Mouse (Mus musculus) macrophage (primary cell): ENCODE measurements around the gene Atp1b1. TPM values are rescaled to one million over a fixed set of nuclear protein-coding genes. Genes with fewer than 3 reads are reported as not detected.

Experiments
- H3K27ac ChIP-seq: fragments of 350-480 bp; formaldehyde crosslinking; 2 replicates; pipeline ENCODE4 v1.9.0; 2021
- H3K36me3 ChIP-seq: fragments of 350-480 bp; formaldehyde crosslinking; 2 replicates; pipeline ENCODE4 v1.9.0; 2021; ENCODE audit errors: inconsistent target
- H3K4me3 ChIP-seq: fragments of 350-480 bp; formaldehyde crosslinking; 2 replicates; pipeline ENCODE4 v1.9.0; 2021; ENCODE audit errors: inconsistent target
- H3K79me2 ChIP-seq: fragments of 350-480 bp; formaldehyde crosslinking; 2 replicates; pipeline ENCODE4 v1.9.0; 2021; ENCODE audit errors: inconsistent target
- WGBS: methylation state at CpG from one replicate; pipeline ENCODE4 v1.1.7; 2026; ENCODE audit warnings: inconsistent platforms; ENCODE audit not compliant: missing documents; 5-methylcytosine and 5-hydroxymethylcytosine counted together
- polyA plus RNA-seq: library from polyadenylated mRNA; stranded (reverse); fragments of 250-400 nt; gene quantifications from 3 replicates; pipeline ENCODE4 v1.2.4, GENCODE M21; 2018; ENCODE audit warnings: inconsistent platforms

Gene Atp1b1
- polyA plus RNA-seq, 1 experiment from 2014 or later: 1.1 TPM

DNA sequence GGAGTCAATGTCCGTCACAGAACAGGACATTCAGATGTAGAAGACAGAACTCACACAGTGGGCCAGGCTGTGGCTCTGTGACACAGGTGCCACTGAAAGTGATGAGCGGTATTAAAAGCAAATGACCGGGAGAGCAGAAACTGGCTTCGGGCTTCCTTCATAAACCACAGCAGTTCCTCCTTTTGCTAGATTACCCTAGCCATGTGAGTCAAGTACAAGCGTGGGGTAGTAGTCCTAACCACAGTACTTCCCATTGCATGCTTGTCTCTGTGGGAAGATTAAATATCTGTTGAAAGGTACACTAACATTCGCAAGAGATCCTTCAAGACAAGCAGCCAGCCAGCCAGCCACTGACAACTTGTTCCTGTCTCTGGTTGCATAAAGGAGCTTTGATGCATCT lies 17.9 kb downstream of the Atp1b1 start:
- 3% methylated on average over 5 of the region's 6 CpGs for WGBS
- H3K79me2 ChIP-seq: no peaks in the 10 kb centered on the region
- H3K27ac ChIP-seq: no peak overlapping the region
- H3K36me3 ChIP-seq: no peaks in the 10 kb centered on the region
- H3K4me3 ChIP-seq: no peak overlapping the region

DNA sequence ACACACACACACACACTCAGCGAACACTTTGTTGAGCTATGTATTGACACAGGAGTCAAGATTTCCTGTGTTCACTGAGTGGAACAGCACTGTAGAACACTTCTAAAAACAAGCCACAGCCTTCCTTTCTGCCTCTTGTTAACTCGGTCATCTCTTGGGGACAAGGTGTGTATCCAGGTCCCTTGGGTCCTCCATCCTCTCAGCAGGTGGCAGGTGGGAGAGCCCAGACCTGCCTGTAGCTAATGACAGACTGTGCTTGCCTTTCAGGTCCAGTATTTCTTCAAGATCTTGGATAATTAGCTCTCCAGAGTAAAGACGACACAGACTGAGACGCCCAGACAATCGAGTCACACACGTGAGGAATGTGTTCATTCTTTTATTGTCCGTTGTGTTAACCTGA lies 21.4 kb downstream of the Atp1b1 start:
- no peak overlapping the region for H3K27ac ChIP-seq
- H3K79me2 ChIP-seq: no peaks in the 10 kb centered on the region
- 89% methylated on average over 7 of the region's 7 CpGs for WGBS
- no peaks in the 10 kb centered on the region for H3K36me3 ChIP-seq
- H3K4me3 ChIP-seq: no peak overlapping the region

DNA sequence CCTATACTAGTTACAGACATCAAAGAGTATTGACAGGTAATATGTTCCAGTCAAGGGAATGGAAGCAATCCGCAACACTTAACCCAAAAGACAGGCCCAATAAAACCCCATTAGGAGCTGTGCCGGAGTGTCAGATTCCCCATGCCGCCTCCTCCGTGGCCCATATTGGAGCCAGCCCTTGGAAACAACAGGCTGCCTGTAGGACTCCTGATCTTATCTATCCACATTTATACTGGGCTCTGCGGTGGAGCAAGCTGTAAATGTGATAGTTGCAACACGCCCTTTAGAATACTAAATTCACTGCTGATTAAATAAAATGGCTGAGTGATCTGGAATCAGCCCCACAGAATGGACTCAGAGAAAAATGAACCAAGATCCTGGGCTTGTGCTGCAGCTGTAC lies 24.1 kb downstream of the Atp1b1 start:
- 96% methylated on average over 6 of the region's 6 CpGs for WGBS

DNA sequence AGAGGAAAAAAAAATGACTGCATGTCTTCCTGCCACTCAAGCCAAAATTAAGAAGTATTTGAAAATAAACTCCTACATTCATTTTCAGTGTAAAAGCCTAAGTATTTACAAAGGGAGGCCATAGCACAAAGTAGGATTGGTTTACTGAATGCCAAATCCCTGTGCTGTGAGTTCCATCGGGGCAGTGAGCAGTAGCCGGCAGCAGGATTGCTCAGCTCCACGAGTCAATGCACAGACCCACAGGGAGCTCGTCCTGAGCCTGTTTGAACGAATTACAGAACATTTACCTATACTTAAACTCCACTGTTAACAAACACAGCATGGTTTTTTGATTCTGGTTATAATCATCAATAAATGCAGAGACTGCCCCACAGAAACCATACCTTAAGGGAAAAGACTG lies 25.5 kb downstream of the Atp1b1 start:
- no peak overlapping the region for H3K4me3 ChIP-seq
- H3K79me2 ChIP-seq: no peaks in the 10 kb centered on the region
- H3K36me3 ChIP-seq: no peaks in the 10 kb centered on the region
- no peak overlapping the region for H3K27ac ChIP-seq
- WGBS: 92% methylated on average over 5 of the region's 5 CpGs

More for the DNA sequence above, 24.1 kb downstream of the Atp1b1 start:
- Histone ChIP-seq H3K36me3 (no peaks in the 10 kb centered on the region), H3K79me2 (no peaks in the 10 kb centered on the region), H3K27ac (no peak overlapping the region), H3K4me3 (no peak overlapping the region)

DNA sequence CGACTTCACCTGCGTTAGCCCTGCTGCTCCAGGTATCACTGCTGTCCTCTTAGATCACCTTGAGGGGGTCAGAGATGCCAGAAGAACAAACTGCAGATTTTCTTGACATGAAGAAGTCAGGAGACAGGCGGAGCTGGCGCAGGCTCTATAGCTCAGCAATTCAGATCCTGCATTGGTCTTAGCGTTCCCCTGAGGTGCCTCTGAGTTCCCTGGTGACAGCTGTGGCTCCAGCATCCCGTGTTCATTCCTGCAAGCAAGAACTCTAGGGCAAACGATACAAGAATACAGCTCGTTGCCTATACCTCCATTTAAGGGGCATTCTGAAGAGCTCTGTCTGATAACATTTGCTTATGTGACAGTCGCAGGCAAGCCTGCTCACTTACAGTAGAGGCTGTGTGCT lies 29.5 kb downstream of the Atp1b1 start:
- 94% methylated on average over 9 of the region's 9 CpGs for WGBS
- H3K36me3 ChIP-seq: no peaks in the 10 kb centered on the region
- H3K27ac ChIP-seq: no peak overlapping the region
- no peak overlapping the region for H3K4me3 ChIP-seq
- H3K79me2 ChIP-seq: no peaks in the 10 kb centered on the region

DNA sequence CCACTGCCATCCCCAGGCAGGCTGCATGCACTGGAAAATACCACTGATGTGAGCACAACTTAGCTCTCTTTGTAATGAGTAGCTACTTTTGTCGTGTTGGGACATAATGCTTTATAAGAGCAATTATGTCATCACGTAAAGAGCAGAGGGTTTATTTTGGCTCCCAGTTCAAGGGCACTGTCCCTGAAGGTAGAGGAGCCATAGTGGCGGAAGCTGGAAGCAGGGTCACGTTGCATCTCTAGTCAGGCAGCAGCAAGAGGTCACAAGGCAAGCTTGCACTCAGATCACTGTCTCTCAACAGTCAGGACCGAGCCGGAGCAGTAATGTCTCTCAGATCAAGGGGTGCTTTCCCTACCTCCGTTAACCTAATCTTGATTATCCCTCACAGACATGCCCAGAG lies 30.4 kb downstream of the Atp1b1 start:
- no peaks in the 10 kb centered on the region for H3K36me3 ChIP-seq
- no peak overlapping the region for H3K27ac ChIP-seq
- no peaks in the 10 kb centered on the region for H3K79me2 ChIP-seq
- H3K4me3 ChIP-seq: no peak overlapping the region
- 96% methylated on average over 7 of the region's 7 CpGs for WGBS

DNA sequence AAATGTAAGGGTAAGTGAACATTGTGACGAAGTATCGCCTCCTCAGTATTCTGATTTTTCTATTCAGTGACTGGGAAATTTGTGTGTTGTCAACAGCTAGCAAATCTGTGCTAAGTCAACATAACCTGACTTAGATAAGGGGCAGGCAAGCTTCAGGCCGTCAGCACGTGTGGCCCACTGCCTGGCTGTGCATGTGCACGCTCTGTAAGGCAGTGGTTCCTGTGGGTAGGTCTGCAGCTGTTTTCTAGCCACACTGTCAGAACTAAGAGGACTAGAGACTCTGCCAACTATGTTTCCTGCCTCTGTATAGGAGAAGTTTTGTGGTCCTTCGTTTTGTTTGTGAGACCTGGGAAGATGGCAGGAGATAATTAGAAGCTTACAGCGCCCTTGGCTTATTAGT lies 31.9 kb downstream of the Atp1b1 start:
- WGBS: 67% methylated on average over 7 of the region's 7 CpGs
- H3K79me2 ChIP-seq: no peaks in the 10 kb centered on the region
- H3K36me3 ChIP-seq: no peaks in the 10 kb centered on the region
- no peak overlapping the region for H3K4me3 ChIP-seq
- H3K27ac ChIP-seq: no peak overlapping the region

DNA sequence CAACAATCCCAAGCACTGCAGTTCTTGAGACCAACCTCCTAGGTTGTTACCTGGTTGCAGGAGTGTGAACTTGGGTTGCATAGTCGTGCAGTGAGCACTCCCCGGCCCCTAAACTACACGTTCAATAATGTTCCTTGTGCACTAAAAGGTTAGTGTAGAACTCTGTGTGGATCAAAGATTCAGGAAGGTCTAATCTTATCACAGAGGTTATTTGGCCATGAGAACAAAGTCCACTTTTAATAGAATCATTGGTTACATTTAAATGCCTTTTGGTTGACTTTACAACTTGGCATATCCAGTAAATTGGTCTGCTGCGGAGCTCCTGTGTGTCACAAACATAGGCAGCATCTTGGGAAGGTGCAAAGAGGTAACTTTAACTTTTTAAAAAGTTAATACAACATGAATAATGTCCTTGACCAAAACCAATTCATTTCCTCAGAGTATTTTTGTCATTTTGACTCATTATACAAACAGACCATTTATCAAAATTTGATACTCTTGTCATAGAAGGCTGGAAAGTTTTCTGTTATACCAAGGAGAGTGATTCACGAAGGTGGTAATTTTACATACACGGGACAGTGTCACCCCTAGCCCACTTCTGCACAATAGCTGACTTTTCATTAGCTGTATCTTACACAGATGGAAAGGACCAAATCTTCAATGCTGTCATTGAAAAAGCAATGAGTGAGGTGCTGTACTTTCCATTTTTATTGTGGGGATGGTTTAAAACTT lies 37.4 kb downstream of the Atp1b1 start:
- 90% methylated on average over 6 of the region's 6 CpGs for WGBS
- no peaks in the 10 kb centered on the region for H3K36me3 ChIP-seq
- H3K4me3 ChIP-seq: no peak overlapping the region
- no peak overlapping the region for H3K27ac ChIP-seq
- no peaks in the 10 kb centered on the region for H3K79me2 ChIP-seq

DNA sequence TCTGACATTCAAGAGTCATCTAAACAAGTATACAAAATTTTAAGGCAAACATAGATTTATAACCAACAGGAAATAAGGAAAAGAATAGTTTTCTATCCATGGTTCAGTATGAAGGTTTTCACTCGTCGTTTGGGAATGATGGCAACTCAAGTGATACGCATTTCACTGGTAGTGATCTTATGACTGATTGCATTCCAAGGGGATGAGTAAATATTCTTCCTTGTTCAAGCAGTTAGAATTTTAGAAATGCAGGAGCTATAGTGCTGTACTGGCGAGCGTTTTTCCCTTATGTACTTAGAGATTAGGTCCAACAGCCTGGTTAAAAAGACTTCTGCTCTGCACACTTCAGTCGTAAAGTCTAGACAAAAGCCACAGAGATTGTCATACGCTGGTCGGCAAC lies 38.8 kb downstream of the Atp1b1 start:
- no peak overlapping the region for H3K27ac ChIP-seq
- 93% methylated on average over 8 of the region's 8 CpGs for WGBS
- H3K36me3 ChIP-seq: no peaks in the 10 kb centered on the region
- no peaks in the 10 kb centered on the region for H3K79me2 ChIP-seq
- H3K4me3 ChIP-seq: no peak overlapping the region

DNA sequence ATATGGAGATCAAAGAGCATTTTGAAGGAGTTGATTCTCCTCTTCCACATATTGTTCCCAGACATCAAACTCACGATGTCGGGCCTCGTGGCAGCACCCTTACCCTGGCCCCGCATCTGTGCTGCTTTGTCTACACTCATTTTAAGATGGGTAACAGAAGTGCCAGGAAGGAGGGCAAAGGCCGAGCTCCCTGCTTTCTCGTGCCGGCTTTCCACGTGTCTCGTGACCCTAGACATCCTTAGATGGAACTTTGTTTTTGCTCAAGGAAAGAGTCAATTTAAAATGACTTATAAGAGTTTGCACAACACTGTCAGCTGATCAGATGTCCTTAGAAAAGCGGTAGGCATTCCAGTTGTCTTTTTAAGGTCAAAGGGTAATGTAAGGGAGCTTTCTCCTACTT lies 39.8 kb downstream of the Atp1b1 start:
- WGBS: 98% methylated on average over 10 of the region's 10 CpGs
- no peak overlapping the region for H3K27ac ChIP-seq
- H3K79me2 ChIP-seq: no peaks in the 10 kb centered on the region
- no peaks in the 10 kb centered on the region for H3K36me3 ChIP-seq
- no peak overlapping the region for H3K4me3 ChIP-seq

DNA sequence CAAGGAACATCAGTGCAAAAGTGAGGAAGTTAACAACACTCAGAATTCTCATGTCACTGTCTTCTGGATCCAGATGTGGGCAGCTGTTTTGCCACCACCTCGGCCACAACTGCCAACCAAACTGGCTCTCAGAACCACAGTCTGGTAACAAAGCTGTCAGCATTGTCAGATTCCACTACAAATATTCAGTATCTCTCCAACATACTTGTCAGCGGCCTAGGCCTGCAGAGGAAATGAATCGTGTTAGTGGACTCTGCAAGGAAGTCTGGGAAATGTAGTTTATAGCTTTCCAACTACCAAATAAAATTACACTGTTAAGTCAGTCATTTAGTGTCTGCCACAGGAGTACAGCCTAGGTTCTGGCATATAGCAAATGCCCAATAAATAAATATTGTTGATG lies 40.6 kb downstream of the Atp1b1 start:
- no peaks in the 10 kb centered on the region for H3K36me3 ChIP-seq
- H3K4me3 ChIP-seq: no peak overlapping the region
- WGBS: 64% methylated on average over 3 of the region's 3 CpGs
- H3K27ac ChIP-seq: no peak overlapping the region
- H3K79me2 ChIP-seq: no peaks in the 10 kb centered on the region

DNA sequence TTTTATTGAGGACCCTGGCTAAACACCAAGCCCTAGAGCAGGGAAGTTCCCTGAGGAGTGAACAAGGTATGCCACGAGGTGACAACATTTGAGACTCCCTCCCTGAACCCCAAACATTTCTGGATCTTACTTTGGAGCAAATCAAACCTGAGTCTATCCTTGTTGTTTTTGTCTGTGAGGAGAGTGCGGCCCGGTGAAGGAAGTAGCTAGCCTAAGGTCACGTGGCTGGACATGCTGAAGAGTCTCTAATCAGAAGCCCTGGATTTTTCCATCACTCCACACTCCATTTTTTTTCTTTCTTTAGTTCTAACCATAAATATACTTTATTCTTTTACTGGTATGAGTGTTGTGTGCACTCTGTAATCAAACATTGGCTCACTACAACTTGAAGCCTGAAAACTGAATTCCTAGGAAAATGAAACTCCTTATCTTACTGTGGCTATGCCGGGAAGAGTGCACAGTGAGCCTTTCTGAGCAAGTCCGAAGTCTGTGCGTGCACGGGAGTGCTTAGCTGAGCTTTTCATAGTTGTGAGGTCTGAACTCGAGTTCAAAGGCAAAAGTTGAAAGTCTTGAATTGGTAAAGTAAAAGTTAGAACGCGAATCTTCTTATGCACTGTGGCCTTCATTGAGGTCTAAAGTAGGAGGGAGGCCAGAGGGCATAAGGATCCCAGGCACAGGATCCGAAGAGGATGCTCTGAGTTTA lies 41.3 kb downstream of the Atp1b1 start:
- Histone ChIP-seq H3K4me3 (no peak overlapping the region), H3K27ac (no peak overlapping the region), H3K36me3 (no peaks in the 10 kb centered on the region), H3K79me2 (no peaks in the 10 kb centered on the region)
- WGBS: 93% methylated on average over 12 of the region's 12 CpGs

DNA sequence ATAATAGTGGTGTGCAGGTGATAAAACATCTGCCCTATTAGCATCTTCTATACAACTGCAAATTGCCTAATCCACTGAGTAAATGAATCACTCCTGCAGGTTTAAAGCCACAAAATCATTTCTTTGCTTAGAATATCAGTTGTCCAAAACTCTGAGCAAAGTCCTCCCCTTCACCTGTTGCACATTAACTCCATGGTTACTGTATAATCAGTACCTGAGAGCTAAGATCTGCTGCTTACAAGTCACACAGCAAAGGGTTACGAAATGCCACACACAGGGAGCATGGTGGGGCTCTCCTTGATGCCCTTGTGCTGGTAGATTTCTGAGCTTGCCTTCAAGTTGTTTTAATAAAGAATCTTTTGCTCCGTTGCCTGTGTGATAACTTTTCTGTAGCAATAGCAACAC lies 42.8 kb downstream of the Atp1b1 start:
- Histone ChIP-seq H3K79me2 (no peaks in the 10 kb centered on the region), H3K36me3 (no peaks in the 10 kb centered on the region), H3K27ac (no peak overlapping the region), H3K4me3 (no peak overlapping the region)
- WGBS: 88% methylated on average over 2 of the region's 2 CpGs

DNA sequence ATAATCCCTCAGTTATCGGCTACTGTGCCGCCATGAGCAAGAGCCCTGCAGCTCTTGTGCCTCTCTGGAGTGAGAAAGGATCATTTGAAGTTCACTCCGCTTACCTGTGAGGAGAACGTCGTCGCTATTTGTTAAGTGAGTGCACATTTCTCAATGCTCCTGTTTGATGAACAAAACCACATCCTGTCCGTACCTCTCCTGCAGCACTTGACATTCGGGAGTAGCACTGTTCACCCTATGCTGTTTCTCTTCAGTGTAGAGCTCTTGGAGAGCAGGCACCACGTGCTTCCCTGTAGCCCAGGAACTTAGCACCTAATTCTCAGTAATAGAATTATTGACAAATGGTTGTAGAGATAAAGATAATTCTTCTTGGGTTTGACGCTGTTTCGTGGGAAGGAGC lies 44.5 kb downstream of the Atp1b1 start:
- 87% methylated on average over 11 of the region's 11 CpGs for WGBS
- H3K79me2 ChIP-seq: no peaks in the 10 kb centered on the region
- no peak overlapping the region for H3K27ac ChIP-seq
- H3K36me3 ChIP-seq: no peaks in the 10 kb centered on the region
- no peak overlapping the region for H3K4me3 ChIP-seq

DNA sequence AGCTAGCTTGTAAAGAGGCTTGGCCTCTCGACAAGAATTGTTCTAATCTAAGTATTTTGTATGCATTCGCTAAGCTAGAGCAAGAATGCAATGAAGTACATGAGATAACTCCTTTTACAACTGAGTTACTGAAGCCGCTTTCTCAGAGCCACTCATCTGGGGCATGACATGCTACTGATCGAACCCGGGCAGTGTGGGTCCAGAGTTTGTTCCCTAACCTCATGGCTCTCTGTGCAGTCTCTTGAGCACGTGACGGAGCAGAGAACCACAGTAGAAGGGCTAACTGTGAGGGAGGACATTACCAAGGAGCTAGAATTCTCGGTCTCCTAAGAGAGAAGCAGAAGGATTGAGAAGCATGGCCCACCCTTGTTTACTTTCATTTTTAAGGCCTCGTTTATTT lies 45.2 kb downstream of the Atp1b1 start:
- Histone ChIP-seq H3K36me3 (no peaks in the 10 kb centered on the region), H3K27ac (no peak overlapping the region), H3K4me3 (no peak overlapping the region), H3K79me2 (no peaks in the 10 kb centered on the region)
- 92% methylated on average over 9 of the region's 9 CpGs for WGBS
